Mouse (Mus musculus) kidney, postnatal 10 days (tissue): ENCODE measurements around the gene Arl5b.

ENCODE experiments used
- DNase-seq: peaks from one replicate; pipeline ENCODE4 v3.0.0; 2021; ENCODE audit warnings: mixed read lengths

The Arl5b gene

GRCm38 (mm10) chr2:15049117-15049873 is at the start of gene Arl5b:
Gene Arl5b (plus strand): TSS chr2:15049395.
- peak; percentile 96 for DNase-seq

- no peak for DNase-seq
These were observed 41.7 kb upstream of the Arl5b start for GRCm38 (mm10) chr2:15007531-15007930.

GRCm38 (mm10) chr2:15008072-15008471 is 41.1 kb upstream of the Arl5b start:
- no peak for DNase-seq

DNA sequence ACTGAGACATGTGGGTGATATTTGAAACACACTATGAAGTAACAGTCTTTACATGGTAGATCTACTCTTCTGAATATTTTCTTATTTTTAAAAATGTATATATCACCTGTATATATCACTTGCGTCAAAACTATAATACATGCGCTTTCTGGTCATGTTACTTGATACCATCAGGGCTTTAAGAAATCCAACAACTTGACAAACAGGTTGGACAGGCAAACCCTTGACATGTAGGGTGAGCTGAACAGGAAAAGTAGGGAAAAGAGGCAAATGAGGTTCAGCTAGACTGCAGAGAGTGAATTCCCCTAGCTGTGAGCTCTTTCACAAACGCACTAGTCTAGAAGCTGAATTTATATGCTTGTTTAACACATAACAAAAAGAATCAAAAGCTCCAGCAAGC is 22.4 kb upstream of the Arl5b start:
- DNase-seq: no peak

GRCm38 (mm10) chr2:15027816-15028215 is 21.4 kb upstream of the Arl5b start:
- no peak for DNase-seq

- DNase-seq: peak; percentile 48
These were observed 10.5 kb upstream of the Arl5b start for GRCm38 (mm10) chr2:15038705-15039104.

- peak; percentile 38 for DNase-seq
These were observed 8.9 kb upstream of the Arl5b start for GRCm38 (mm10) chr2:15040326-15040725.

DNA sequence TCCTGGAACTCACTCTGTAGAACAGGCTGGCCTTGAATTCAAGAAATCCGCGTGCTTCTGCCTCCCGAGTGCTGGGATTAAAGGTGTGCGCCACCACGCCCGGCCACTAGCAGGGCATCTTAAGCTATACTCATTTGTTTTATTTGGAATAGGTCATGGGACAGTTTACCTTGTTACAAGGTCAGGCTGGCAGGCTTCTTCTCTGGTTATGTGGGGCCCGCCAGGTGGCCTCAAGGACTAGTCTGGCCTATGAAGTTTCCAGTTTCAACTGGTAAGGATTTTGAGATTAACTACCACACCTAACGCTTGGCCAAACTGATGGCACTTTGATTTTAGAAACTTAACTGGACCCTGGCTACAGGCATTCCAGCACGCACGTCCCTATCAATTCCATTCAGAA is 5.3 kb downstream of the Arl5b start:
- DNase-seq: no peak

DNA sequence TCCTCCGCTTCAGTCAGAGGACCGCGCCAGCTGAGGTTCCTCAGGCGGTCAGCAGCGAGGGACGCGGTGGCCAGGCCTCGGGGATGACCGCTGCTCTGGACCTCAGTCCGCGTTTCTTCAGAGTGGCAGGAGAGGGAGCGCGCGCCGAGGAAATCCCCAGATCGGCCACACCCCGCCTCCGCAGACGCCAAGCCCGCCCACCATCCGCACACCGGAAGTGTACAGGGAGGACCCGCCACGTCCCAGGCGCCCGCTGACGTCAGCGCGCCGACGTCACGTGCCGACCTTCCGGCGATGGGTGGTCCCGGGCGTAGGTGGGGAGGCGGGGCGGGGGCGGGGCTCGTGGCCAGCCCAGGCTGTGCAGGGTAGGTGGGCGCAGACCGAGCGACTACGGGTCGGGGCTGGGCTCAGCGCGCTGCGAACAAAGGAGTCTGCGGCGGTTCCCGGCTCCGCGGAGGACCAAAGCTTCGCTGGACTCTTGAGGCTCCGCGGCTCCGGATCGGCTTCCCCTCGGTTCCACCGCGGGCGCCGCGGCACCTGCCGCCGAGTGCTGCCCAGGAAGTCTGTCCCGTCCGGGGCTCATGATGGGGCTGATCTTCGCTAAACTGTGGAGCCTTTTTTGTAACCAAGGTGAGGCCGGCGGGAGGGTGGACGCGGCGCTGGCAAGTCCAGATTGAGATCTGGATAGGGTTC is 5.9 kb downstream of the Arl5b start, which contains the start of gene Nsun6:
Nsun6 (minus strand) TSS at position 125 of the 693 bp plus-strand sequence.
- peak; percentile 99 for DNase-seq

DNA sequence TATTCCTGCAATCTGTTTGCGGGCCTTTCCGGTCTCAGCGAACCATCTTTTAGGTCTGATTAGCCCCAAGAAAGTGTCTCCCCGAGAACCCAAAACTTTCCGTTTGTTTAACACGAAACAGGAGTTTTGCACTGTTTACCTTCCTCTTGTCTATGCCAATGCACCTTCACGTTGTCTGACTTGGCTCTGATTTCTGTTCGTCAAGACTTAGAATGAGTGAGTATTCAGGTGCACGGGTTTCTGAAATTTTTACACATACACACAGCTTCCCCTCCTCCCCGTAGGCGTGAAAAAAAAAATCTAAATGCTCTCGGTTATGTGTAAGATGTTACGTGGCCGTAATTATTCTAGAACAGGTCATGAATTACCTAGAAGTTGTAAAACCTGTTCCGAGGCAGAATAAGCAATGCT is 6.6 kb downstream of the Arl5b start:
- DNase-seq: no peak

- DNase-seq: peak; percentile 53
These were observed 9.0 kb downstream of the Arl5b start for GRCm38 (mm10) chr2:15058227-15058626.

DNA sequence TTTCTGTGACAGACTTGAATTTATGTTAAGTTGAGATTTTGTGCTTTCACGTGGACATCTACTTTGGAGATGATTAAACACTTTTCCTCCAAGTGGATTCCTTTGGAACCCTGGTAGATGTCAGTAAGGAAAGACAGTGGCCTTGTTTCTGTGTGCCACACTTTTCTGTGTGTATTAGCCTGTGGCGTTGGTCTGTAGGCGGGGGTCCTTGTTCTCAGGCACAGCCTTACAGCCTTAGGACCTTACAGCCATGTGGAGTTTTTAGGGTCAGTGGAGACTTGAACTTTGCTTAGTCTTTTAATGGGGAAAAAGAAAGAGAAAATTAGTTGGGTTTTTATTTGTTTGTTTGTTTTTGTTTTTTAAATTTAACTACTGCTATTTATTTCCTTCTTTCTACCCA is 11.7 kb downstream of the Arl5b start:
- DNase-seq: no peak

GRCm38 (mm10) chr2:15063815-15064214 is 14.6 kb downstream of the Arl5b start:
- no peak for DNase-seq

DNA sequence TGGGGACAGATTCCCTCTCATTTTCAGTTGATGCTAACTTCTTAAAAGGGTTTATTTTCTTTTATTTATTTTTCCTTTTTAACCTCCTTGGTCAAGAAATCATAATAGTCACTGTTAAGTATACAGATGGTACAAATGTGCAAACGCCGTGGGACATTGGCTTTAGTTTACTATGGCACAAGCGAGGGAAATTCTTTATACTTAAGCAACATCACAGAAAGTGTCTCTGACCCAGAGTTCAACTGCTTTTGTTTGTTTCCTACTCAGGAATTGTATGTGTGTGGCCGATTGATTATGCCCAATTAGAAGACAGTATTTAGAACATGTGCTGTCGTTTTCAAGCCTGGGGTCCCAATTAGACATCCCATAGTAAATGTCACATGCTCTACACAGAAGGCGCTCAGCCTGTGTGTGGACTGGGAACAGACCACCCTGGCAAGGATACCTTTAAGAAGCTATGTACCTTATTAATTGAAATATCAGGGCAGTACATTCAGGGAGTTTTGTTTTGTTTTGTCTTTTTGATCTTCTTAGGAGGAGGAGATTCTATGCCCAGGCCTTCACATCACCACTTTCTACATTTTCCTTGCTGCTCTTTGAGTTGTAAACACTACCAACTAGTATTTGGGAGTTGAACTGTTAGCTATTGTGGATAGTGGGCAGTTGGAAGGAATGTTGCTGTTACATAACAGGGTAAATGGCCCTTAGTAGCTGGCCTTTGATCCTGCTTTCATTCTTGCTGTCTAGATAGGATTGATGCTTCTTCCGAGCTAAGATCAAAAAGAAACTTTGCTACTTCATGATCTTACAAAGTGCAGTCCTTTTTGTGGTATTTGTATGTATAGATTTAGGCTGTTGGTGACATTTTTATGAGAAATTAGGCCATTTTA is 15.4 kb downstream of the Arl5b start:
- DNase-seq: no peak

GRCm38 (mm10) chr2:15065447-15065846 is 16.3 kb downstream of the Arl5b start:
- no peak for DNase-seq

DNA sequence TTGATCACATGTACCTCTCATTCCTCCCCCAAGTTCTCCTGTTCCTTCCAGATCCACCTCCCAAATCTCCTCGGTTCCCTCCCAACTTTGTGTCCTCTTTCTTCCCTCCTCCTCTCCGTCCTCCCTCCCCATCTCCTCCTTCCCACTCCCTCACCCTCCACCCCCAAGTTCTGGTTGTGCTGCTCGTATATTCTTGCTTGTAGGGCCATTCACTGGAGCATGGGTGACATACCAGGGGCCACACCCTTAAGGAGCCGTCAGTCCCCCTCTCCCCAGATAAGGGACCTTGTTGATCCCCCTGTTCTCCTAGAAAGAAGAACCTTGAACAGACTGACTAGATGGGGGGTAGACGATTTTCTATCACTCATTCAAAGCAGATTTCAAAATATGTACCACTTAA is 17.9 kb downstream of the Arl5b start:
- no peak for DNase-seq

DNA sequence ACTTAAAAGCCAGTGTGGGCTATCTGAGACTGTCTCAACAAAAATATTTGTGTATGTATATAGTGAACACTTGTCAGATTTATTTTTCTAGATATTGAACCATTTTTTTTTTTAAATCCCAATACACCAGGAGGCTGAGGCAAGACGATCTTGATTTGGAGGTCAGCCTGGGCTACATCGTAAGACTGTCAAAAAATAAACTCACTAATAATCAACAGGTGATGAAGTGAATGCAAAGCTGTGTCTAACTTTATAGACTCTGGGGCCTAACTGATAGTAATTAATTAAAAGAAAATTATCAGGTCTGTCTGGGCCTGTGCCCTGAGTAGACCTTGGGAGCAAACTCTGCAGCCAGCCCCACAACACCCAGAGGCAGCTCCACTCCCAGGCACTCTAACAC is 34.5 kb downstream of the Arl5b start:
- no peak for DNase-seq

- no peak for DNase-seq
These were observed 38.1 kb downstream of the Arl5b start for GRCm38 (mm10) chr2:15087308-15087707.

DNA sequence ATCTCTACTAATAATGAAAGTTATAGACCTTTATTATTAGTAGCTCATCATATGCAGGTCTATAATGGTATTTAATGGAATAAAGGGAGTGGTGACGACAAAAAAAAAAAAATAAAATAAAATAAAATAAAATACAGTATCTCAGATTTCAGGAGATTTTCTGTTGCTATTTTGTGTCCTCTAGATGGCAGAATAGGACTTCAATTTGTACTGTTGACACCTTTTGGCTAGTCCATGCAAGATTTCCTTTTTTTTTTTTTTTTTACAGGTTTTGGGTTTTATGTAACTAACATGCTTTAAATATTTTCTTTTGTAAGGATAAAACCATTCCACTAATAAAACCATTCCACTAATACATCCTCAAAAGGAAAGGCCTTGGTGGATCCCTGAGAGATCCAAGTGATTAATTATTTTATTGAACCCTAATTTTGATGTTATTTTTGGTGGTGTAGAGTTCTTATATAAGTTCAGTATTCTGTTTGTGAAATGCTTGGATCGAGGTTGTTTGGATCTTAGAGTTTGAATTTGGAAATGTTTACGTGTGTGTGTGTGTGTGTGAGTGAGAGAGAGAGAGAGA is 47.4 kb downstream of the Arl5b start:
- no peak for DNase-seq

GRCm38 (mm10) chr2:15104386-15104785 is 55.2 kb downstream of the Arl5b start:
- DNase-seq: no peak

- no peak for DNase-seq
These were observed 62.1 kb downstream of the Arl5b start for GRCm38 (mm10) chr2:15111290-15111689.

DNA sequence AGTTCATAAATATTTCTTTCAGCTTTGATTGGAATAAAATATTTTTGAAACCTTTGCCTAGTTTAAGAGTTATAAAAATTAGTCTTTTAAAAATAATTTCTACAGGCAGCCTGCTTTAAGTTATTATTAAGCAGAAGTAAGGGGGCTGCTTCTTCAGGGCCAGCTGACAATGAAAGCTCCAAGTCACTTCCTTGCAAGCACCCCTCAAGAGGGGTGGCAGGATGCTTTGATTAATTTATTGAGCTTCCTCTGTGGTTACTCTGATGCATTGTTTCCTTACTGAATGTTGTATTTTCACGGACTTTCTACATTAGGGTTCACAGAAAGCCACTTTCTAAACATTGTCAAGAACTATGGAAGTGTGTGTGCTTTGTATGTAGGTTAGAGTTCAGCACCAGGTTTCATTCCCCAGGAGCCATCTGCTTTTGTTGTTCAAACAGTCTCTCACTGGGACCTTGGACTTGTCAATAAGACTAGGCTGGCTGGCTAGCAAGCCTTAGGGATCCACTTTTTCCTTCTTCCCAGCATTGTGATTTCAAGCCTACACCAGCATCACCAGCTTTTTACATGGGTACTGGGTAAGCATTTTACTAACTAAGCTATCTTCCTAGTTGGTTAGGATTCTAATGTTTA is 62.7 kb downstream of the Arl5b start:
- DNase-seq: no peak
